Mouse (Mus musculus): Measurements from ENCODE around the gene Rad51b. TPM values are rescaled to one million over a fixed set of nuclear protein-coding genes. Genes with fewer than 3 reads are reported as not detected.
A peak's percentile ranks its signal among the peaks of the same experiment; 100 is the strongest.

The Rad51b gene
- polyA plus RNA-seq, 1 experiment from 2014 or later: 4.7 TPM

DNA sequence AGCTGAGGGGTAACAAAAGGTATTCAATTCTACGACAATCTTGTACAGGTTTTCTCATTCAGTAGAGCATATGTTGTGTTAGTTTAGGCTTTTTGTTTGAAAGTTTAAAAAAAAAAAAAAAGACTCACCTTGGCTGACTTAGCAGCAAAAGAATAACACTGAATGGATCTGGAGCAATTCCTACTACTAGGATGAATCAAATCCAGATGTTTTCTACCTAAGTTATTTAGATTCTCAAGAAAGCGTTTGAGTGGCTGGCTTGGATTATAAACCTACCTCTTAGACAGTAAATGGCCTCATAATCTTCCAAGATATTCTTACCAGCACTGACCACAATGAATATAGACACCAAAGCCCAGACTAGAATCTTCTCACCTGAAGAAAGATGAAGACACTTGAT lies 300.7 kb downstream of the Rad51b start:
- WGBS: 76% methylated on average over 2 of the region's 2 CpGs
- Histone ChIP-seq H3K27ac (ENCODE audit: low read depth, low read length) (no peak overlapping the region), H3K4me3 (ENCODE audit: low read depth, low read length) (no peak overlapping the region), H3K36me3 (ENCODE audit: control insufficient read depth, insufficient read depth, low read length) (no peaks in the 10 kb centered on the region), H3K4me2 (ENCODE audit: low read depth) (no peak overlapping the region), H3K27me3 (ENCODE audit: control insufficient read depth, insufficient read depth, low read length) (no peaks in the 10 kb centered on the region), H3K4me1 (ENCODE audit: control insufficient read depth, insufficient read depth, low read length) (peaks cover 14% of the 10 kb centered on the region), H3K9ac (ENCODE audit: low read length) (no peak overlapping the region), H3K9me3 (ENCODE audit: control insufficient read depth, low read length) (no peaks in the 10 kb centered on the region)
- DNase-seq (ENCODE audit: low spot score) (no peak), ATAC-seq (ENCODE audit: insufficient read depth, low FRiP score, low TSS enrichment) (no peak)

DNA sequence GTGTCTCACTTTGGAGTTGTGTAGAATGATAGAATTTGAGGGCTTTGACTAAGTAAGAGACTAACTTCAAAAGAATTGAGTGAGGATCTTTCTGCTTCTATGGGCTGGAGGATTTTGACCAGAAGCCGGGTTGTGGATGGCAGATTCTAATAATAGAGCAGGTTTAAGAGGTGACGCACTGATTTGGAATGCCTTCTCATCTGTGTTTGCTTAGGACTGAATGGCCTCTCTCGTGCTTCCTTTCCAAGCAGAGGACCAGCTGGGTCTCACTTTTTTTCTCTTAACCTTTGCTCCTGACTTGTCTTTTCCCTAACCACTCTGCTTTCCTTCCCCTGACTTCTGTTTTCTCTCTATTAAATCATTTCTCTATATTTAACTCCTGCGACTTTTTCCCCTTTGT lies 301.4 kb downstream of the Rad51b start:
- H3K27me3 ChIP-seq (ENCODE audit: control insufficient read depth, insufficient read depth, low read length): no peaks in the 10 kb centered on the region
- H3K9me3 ChIP-seq (ENCODE audit: control insufficient read depth, low read length): no peaks in the 10 kb centered on the region
- H3K4me2 ChIP-seq (ENCODE audit: low read depth): no peak overlapping the region
- no peak overlapping the region for H3K9ac ChIP-seq (ENCODE audit: low read length)
- WGBS: 43% methylated on average over 4 of the region's 4 CpGs
- no peaks in the 10 kb centered on the region for H3K36me3 ChIP-seq (ENCODE audit: control insufficient read depth, insufficient read depth, low read length)
- H3K4me3 ChIP-seq (ENCODE audit: low read depth, low read length): no peak overlapping the region
- DNase-seq (ENCODE audit: low spot score) (no peak), ATAC-seq (ENCODE audit: insufficient read depth, low FRiP score, low TSS enrichment) (no peak)
- peaks cover 14% of the 10 kb centered on the region for H3K4me1 ChIP-seq (ENCODE audit: control insufficient read depth, insufficient read depth, low read length)
- H3K27ac ChIP-seq (ENCODE audit: low read depth, low read length): no peak overlapping the region

DNA sequence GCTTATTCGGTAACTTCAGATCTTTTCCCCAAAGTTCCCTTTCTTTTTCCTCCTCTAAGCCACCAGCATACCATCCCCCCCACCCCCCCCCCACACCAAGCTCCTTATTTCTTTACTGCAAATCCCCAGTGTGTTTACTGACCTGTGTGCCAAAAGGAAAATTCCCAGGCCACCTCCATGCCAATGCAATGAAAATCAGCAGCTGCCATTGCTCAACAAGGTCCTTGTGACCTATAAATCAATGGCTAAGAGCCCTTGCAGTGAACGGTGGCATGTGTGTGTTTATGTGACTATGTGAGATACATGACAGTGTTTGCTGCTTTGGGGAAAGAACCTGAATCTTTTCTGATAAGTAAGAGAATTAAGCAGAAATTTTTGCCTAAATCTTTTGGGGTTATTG lies 301.8 kb downstream of the Rad51b start:
- H3K4me3 ChIP-seq (ENCODE audit: low read depth, low read length): no peak overlapping the region
- DNase-seq (ENCODE audit: low spot score) (no peak), ATAC-seq (ENCODE audit: insufficient read depth, low FRiP score, low TSS enrichment) (no peak)
- H3K27ac ChIP-seq (ENCODE audit: low read depth, low read length): no peak overlapping the region
- H3K4me2 ChIP-seq (ENCODE audit: low read depth): no peak overlapping the region
- peaks cover 14% of the 10 kb centered on the region for H3K4me1 ChIP-seq (ENCODE audit: control insufficient read depth, insufficient read depth, low read length)
- no peak overlapping the region for H3K9ac ChIP-seq (ENCODE audit: low read length)
- no peaks in the 10 kb centered on the region for H3K36me3 ChIP-seq (ENCODE audit: control insufficient read depth, insufficient read depth, low read length)
- no peaks in the 10 kb centered on the region for H3K9me3 ChIP-seq (ENCODE audit: control insufficient read depth, low read length)
- WGBS: 33% methylated on average over 2 of the region's 2 CpGs
- no peaks in the 10 kb centered on the region for H3K27me3 ChIP-seq (ENCODE audit: control insufficient read depth, insufficient read depth, low read length)

DNA sequence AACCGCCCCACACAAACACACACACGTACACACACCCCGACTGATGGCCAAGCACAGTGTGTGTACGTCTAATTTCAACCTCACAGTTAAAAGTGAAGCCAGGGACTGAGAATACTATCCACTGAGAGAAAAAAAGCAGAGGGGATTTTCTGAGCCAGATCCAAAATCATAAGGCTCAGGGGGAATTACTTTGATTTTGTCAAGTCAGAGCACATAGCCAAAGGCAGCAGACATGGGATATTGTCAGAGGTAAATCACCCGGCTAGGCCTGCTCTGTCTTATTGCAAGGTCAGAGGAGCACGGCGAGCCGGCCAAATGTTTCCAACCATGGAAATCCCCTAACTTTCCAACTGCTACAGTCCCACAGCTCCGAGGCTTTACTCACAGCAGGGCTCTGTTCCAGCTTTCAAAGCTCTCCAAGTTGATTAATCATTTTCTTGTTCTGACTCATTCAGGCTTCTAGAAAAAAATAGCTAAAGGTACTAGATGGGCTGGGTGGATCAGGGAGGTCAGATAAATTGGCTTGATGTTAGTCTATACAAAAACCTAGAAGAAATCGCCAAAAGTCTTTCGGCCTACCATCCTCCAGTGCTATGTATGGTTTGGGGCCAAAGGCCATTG lies 303.2 kb downstream of the Rad51b start:
- 40% methylated on average over 11 of the region's 11 CpGs for WGBS
- H3K9ac ChIP-seq (ENCODE audit: low read length): no peak overlapping the region
- ATAC-seq (ENCODE audit: insufficient read depth, low FRiP score, low TSS enrichment): no peak
- H3K4me3 ChIP-seq (ENCODE audit: low read depth, low read length): no peak overlapping the region
- H3K4me1 ChIP-seq (ENCODE audit: control insufficient read depth, insufficient read depth, low read length): peaks cover 14% of the 10 kb centered on the region
- H3K27me3 ChIP-seq (ENCODE audit: control insufficient read depth, insufficient read depth, low read length): no peaks in the 10 kb centered on the region
- no peaks in the 10 kb centered on the region for H3K36me3 ChIP-seq (ENCODE audit: control insufficient read depth, insufficient read depth, low read length)
- DNase-seq (ENCODE audit: low spot score): peak; percentile 42
- H3K27ac ChIP-seq (ENCODE audit: low read depth, low read length): 0 out of 2 replicates have a peak overlapping the region, but pooled peaks have one; percentile 23
- H3K9me3 ChIP-seq (ENCODE audit: control insufficient read depth, low read length): no peaks in the 10 kb centered on the region
- H3K4me2 ChIP-seq (ENCODE audit: low read depth): no peak overlapping the region

DNA sequence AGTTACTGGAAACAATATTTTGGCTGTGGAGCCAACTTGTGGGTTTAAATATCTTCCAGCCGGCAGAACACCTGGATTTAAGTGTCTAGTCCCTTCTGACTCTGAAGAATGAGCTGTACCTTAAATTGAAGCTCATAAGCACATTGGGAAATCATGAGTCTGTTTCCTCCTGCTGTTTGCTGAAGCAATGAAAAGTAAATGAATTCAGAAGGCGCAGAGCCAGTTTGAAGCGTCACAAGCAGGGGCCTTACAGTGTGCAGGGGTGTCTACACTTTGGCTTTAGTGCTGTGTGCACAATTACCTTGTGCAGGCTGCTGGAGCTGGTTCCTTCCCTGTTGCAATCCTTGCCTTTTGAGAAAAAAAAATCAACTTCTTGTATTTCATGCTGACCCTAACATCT lies 305.6 kb downstream of the Rad51b start:
- ATAC-seq (ENCODE audit: insufficient read depth, low FRiP score, low TSS enrichment) (no peak), DNase-seq (ENCODE audit: low spot score) (no peak)
- Histone ChIP-seq H3K27ac (ENCODE audit: low read depth, low read length) (no peak overlapping the region), H3K9me3 (ENCODE audit: control insufficient read depth, low read length) (no peaks in the 10 kb centered on the region), H3K4me3 (ENCODE audit: low read depth, low read length) (no peak overlapping the region), H3K27me3 (ENCODE audit: control insufficient read depth, insufficient read depth, low read length) (no peaks in the 10 kb centered on the region), H3K4me2 (ENCODE audit: low read depth) (no peak overlapping the region), H3K9ac (ENCODE audit: low read length) (no peak overlapping the region), H3K36me3 (ENCODE audit: control insufficient read depth, insufficient read depth, low read length) (no peaks in the 10 kb centered on the region), H3K4me1 (ENCODE audit: control insufficient read depth, insufficient read depth, low read length) (peaks cover 14% of the 10 kb centered on the region)
- WGBS: 79% methylated on average over 3 of the region's 3 CpGs

DNA sequence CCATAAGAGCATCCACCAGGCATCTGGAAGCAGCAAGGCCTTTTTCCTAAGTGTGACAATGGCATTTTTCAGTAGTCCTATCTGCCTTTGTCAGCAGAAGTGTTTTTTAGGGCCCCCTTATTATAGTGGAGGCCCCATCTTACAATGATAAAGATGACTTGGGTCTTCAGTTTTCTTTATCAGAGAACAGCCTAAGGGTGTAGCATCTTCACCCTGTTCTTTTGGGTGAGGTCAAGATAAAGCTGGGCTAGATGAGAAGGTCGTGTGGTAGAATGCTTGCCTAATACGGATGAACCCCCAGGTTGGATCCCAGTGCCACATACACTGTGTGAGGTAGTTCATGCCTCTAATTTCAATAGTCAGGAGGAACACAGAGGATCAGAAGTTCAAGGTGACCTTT lies 307.8 kb downstream of the Rad51b start:
- Histone ChIP-seq H3K36me3 (ENCODE audit: control insufficient read depth, insufficient read depth, low read length) (no peaks in the 10 kb centered on the region), H3K27me3 (ENCODE audit: control insufficient read depth, insufficient read depth, low read length) (no peaks in the 10 kb centered on the region), H3K4me2 (ENCODE audit: low read depth) (no peak overlapping the region), H3K4me1 (ENCODE audit: control insufficient read depth, insufficient read depth, low read length) (peaks cover 14% of the 10 kb centered on the region), H3K9me3 (ENCODE audit: control insufficient read depth, low read length) (no peaks in the 10 kb centered on the region), H3K9ac (ENCODE audit: low read length) (no peak overlapping the region), H3K27ac (ENCODE audit: low read depth, low read length) (no peak overlapping the region), H3K4me3 (ENCODE audit: low read depth, low read length) (no peak overlapping the region)
- WGBS: 94% methylated on average over 2 of the region's 2 CpGs
- DNase-seq (ENCODE audit: low spot score): no peak
- ATAC-seq (ENCODE audit: insufficient read depth, low FRiP score, low TSS enrichment): no peak

DNA sequence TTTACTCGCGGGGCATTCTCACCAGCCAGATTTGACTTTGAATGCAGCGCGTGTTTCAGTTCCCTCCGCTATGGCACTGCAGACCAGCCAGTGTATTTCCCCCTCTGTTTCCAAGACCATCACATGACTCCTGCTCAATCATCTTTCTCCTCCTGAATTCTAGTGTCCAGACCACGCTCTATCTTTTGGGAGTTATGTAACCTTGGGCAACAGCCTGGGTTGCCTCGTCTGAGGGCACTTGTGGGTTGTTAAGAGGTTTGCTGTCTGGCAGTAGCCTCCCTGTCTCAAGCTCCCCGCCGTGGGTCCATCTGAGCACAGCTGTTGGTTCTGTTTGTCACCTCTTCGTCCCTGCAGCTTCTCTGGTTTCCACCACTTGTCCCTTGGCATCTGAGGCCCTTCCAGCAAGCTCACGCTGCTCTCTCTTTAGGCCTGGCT lies 309.1 kb downstream of the Rad51b start:
- no peaks in the 10 kb centered on the region for H3K27me3 ChIP-seq (ENCODE audit: control insufficient read depth, insufficient read depth, low read length)
- DNase-seq (ENCODE audit: low spot score) (no peak), ATAC-seq (ENCODE audit: insufficient read depth, low FRiP score, low TSS enrichment) (no peak)
- H3K4me2 ChIP-seq (ENCODE audit: low read depth): no peak overlapping the region
- no peaks in the 10 kb centered on the region for H3K9me3 ChIP-seq (ENCODE audit: control insufficient read depth, low read length)
- H3K4me3 ChIP-seq (ENCODE audit: low read depth, low read length): no peak overlapping the region
- H3K4me1 ChIP-seq (ENCODE audit: control insufficient read depth, insufficient read depth, low read length): peaks cover 11% of the 10 kb centered on the region
- no peaks in the 10 kb centered on the region for H3K36me3 ChIP-seq (ENCODE audit: control insufficient read depth, insufficient read depth, low read length)
- 87% methylated on average over 11 of the region's 11 CpGs for WGBS
- H3K9ac ChIP-seq (ENCODE audit: low read length): no peak overlapping the region
- H3K27ac ChIP-seq (ENCODE audit: low read depth, low read length): no peak overlapping the region

DNA sequence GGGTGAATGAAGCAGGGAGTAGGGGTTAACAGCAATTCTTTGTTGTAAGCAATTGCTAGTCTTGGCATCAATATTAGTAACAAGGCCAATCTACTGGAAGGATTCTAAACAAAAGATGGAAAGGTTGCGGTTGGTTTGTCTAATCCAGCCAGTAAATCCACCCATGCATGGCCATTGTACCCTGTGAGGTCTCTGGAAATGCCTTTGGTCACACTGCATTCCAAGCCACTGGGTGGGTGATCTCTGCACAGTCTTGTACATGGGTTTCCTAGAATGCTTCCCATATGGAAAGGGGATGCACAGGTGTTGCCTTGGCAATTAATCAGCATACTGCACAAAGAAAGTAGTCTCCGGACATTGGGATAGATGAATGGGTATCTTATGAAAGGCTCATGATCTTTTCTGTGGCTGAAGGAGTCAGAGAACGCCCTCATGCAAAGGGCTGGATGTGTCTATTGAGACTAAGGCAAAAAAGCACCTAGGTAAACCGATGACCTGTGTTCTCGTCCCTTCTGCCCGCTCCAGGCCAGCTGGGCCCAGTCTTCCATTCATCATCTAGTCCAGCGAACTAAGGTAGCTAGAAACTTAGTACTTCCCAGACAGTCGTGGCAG lies 312.4 kb downstream of the Rad51b start:
- Histone ChIP-seq H3K9me3 (ENCODE audit: control insufficient read depth, low read length) (no peaks in the 10 kb centered on the region), H3K4me1 (ENCODE audit: control insufficient read depth, insufficient read depth, low read length) (peaks cover 17% of the 10 kb centered on the region), H3K27ac (ENCODE audit: low read depth, low read length) (no peak overlapping the region), H3K4me2 (ENCODE audit: low read depth) (no peak overlapping the region), H3K9ac (ENCODE audit: low read length) (no peak overlapping the region), H3K27me3 (ENCODE audit: control insufficient read depth, insufficient read depth, low read length) (no peaks in the 10 kb centered on the region), H3K36me3 (ENCODE audit: control insufficient read depth, insufficient read depth, low read length) (no peaks in the 10 kb centered on the region), H3K4me3 (ENCODE audit: low read depth, low read length) (no peak overlapping the region)
- DNase-seq (ENCODE audit: low spot score) (peak; percentile 64), ATAC-seq (ENCODE audit: insufficient read depth, low FRiP score, low TSS enrichment) (peak; percentile 85)
- WGBS: 41% methylated on average over 8 of the region's 8 CpGs

DNA sequence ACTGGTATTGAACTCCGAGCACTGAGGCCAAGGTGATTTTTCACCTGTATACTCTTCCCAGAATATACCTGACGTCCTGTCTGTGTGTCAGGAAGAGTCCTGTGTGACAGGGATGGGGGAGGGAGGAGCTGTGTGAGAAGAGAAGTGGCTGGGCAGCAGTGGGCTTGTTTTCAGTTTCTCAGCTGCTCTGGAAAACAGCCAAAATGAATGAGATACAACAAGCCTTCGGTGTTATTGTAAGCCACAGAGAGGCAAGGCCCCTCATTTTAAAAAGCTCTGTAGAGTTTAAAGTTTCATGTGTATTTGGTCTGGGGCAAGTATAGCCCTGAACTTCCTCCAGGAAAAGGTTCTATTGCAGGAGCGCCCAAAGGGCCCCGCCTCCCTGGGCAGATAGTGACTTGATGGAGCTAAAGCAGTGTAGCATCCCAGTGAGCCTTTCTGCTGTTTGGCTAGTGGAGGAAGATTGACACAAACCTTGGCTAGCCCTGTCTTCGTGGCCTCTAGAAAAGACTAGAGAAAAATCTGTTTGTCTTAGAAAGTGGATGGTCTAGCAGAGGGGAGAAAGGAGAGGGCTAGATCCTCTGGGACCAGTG lies 313.5 kb downstream of the Rad51b start:
- ATAC-seq (ENCODE audit: insufficient read depth, low FRiP score, low TSS enrichment): no peak

More for the DNA sequence above, 313.5 kb downstream of the Rad51b start:
- Histone ChIP-seq H3K36me3 (ENCODE audit: control insufficient read depth, insufficient read depth, low read length) (no peaks in the 10 kb centered on the region), H3K4me2 (ENCODE audit: low read depth) (no peak overlapping the region), H3K4me3 (ENCODE audit: low read depth, low read length) (no peak overlapping the region), H3K9ac (ENCODE audit: low read length) (no peak overlapping the region), H3K4me1 (ENCODE audit: control insufficient read depth, insufficient read depth, low read length) (peaks cover 17% of the 10 kb centered on the region), H3K27ac (ENCODE audit: low read depth, low read length) (no peak overlapping the region), H3K27me3 (ENCODE audit: control insufficient read depth, insufficient read depth, low read length) (no peaks in the 10 kb centered on the region), H3K9me3 (ENCODE audit: control insufficient read depth, low read length) (no peaks in the 10 kb centered on the region)
- DNase-seq (ENCODE audit: low spot score): no peak
- WGBS: 81% methylated on average over 6 of the region's 6 CpGs

Measured in neural tube, embryonic 11.5 days (tissue).